Mouse (Mus musculus) 3T3-L1 (cell line): Measurements from ENCODE around the gene Ptges.
A peak's percentile ranks its signal among the peaks of the same experiment; 100 is the strongest.

Experiments used
- DNase-seq: peaks from one replicate; pipeline ENCODE4 v3.0.0-alpha.2; 2015; ENCODE audit warnings: low read depth, low spot score

Gene Ptges

GRCm38 (mm10) chr2:30901646-30902160 lies 28.0 kb downstream of the Ptges start:
- peak; percentile 53 for DNase-seq

GRCm38 (mm10) chr2:30899397-30900069 lies 30.1 kb downstream of the Ptges start:
- peak; percentile 80 for DNase-seq

- DNase-seq = peak; percentile 67
Measured at GRCm38 (mm10) chr2:30897291-30897690, 32.4 kb downstream of the Ptges start.

DNA sequence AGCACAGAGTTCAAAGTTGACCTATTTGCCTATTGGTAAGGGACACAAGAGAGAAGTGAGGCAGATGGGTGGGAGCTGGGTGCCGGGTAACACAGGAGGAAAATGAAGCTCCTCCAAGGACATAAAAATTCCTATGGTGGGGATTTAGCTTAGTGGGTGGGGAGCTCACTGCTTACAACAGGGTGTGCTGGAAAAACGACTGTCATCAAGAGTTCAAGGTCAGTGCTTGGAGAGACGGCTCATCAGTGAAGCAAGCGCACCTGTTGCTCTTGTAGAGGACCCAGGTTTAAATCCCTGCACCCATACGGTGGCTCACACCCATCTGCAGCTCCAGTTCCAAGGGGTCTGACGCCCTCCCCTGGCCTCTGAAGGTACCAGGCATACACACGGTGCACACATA lies 35.7 kb downstream of the Ptges start:
- no peak for DNase-seq

- no peak for DNase-seq
Measured at GRCm38 (mm10) chr2:30893399-30893798, 36.3 kb downstream of the Ptges start.

DNA sequence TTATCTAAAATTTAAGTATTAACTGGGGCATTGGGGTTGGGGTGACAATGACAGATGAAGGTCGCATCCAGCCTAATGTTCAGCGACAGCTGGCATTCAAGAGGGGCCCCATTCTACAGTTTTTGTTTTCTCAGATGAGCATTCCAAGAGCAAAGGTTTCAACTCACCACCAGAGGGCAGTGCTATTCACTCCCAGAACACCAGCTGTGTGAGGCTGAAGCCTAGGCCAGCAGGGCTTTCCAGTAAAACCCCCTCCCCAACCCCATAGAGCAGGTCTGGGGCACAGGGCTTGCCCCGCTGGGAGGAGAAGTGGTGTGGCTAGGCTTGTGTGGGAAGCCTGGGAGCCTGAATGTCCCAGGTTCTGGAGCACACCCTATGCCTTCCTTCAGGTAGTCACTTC lies 38.7 kb downstream of the Ptges start:
- peak; percentile 83 for DNase-seq

- DNase-seq = peak; percentile 91
Measured at GRCm38 (mm10) chr2:30885453-30886163, 44.1 kb downstream of the Ptges start.

DNA sequence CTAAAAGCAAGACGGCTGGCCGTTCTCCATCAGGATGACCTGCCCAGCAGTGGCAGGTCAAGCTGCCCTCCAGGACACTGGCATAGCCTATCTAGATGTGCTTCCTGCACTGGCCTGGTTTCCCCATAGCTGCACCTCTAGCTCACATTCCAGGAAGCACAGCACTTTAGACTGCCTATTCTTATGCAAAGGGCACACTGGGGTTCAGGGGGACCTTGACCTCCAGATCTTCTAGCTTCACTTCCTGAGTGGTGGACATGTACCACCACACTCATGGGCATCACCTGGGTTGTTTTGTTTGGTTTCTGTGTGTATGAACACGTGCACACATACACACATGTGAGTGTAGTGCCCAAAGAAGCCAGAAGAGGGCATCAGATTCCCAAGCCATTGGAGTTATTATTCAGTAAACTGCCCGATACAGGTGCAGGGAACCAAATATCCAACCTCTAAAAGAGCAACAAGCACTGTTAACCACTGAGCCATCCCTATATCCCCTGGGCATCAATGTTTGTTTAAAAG lies 44.8 kb downstream of the Ptges start:
- DNase-seq = no peak

- no peak for DNase-seq
Measured at GRCm38 (mm10) chr2:30881215-30881614, 48.4 kb downstream of the Ptges start.

GRCm38 (mm10) chr2:30879481-30879880 lies 50.2 kb downstream of the Ptges start:
- no peak for DNase-seq

- peak; percentile 74 for DNase-seq
Measured at GRCm38 (mm10) chr2:30875621-30876432, 53.8 kb downstream of the Ptges start.

- DNase-seq = no peak
Measured at GRCm38 (mm10) chr2:30875096-30875495, 54.6 kb downstream of the Ptges start.

- no peak for DNase-seq
Measured at GRCm38 (mm10) chr2:30874445-30874844, 55.2 kb downstream of the Ptges start.

DNA sequence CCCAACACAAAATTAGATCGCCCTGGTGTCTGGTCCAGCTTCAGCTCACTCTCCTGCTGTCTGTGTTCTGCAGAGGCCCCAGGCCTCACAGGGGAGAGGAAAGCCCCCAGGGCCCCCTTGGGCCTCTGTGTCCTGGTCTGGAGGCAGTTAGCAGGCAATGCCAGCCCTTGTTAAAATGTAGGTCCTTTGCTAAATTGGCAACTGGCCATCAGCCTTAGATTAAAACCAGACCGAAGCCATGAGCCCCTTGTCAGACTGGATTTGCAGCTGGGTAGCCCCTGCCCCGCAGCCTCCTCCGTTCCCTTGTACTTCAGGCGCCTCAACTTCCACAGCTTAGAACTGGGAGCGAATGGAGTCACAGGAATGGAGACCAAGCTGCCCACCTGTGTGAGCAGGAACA lies 57.0 kb downstream of the Ptges start:
- DNase-seq = no peak

GRCm38 (mm10) chr2:30870863-30871262 lies 58.8 kb downstream of the Ptges start:
- DNase-seq = peak; percentile 75

GRCm38 (mm10) chr2:30865426-30865825 lies 64.2 kb downstream of the Ptges start:
- peak; percentile 58 for DNase-seq

- peak; percentile 80 for DNase-seq
Measured at GRCm38 (mm10) chr2:30864968-30865381, 64.7 kb downstream of the Ptges start.

DNA sequence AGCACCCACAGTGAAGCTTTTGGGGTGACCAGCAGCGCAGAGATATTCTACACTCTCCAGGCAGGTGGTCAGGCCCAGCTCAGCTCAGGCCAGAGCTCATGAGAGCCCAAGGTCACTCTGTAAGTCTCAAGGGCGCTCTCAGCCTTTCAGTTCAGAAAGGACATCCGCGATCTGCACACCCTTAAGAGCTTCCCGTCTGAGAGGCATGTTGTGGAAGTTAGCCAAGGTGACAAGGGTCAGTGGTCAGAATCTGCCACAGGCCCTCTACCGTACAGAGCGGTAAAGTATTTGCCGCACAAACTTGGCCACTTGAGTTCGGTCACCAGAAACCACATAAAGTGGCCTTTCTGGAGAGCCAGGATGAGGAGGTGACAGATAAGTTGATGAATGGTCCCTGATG lies 66.1 kb downstream of the Ptges start:
- DNase-seq = no peak

DNA sequence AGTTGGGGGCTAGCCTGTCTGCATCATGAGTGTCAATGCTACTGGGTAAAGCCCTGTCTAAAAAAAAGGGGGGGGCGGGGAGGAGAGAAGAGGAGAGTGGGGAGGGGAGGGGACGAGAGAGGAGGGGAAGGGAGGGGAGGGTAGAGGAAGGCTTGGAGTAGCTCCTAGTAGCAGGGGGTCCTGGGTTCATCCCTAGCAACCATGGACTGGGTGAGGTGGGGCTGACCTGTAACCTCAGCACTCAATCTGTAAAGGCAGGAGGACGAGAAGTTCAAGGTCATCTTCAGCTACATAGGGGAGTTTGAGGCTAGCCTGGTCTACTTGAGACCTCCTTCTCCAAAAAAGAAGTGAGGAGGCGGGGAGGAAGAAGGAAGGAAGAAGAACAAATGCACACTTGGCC lies 67.6 kb downstream of the Ptges start:
- no peak for DNase-seq

- no peak for DNase-seq
Measured at GRCm38 (mm10) chr2:30859782-30860181, 69.9 kb downstream of the Ptges start.

DNA sequence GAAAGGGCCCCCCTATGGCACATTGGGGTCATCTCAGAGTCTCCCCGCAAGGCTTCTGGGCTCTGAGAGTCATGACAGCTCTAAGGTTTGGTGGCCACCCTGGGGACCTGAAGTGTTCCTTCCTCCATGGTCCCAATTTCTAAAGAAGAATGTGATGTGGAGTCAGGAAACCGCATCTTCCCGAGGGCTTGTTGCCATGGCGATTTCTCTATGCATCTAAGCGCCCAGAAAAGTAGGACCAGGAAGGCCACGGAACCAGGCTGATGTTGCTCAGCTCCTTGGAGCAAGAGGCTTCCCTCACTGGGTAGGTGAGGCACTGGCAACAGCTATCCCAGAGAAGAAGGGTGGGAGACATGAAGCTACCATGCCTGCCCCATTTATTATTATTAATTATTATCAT lies 72.6 kb downstream of the Ptges start:
- no peak for DNase-seq

DNA sequence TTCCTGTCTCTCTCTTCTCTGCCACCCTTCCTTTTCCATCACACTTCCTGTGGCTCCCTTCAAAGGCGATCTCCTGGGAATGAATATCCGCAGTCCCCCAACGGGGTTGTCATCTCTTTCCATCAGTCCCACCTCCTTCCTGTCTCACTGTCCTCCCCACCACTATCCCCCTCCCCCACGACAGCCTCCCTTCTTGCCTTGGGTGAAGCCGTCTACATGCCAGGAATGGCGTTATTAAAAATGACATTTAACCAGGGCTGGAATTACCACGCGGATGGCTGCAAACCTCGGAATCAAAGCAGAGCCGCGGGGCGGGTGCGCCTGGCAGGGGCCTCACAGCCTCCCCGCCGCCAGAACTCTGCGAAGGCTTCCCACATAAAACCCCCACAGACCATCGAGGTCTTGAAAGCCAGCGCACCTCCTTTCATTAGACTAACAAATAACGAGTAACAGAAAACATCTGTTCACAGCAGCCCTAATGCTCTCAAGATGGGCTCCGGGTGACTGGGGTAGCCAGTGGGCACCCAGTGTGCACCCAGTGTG lies 76.8 kb downstream of the Ptges start:
- no peak for DNase-seq
